25 mouse cellular contexts compared by ENCODE assay signal in the genomic region with DNA sequence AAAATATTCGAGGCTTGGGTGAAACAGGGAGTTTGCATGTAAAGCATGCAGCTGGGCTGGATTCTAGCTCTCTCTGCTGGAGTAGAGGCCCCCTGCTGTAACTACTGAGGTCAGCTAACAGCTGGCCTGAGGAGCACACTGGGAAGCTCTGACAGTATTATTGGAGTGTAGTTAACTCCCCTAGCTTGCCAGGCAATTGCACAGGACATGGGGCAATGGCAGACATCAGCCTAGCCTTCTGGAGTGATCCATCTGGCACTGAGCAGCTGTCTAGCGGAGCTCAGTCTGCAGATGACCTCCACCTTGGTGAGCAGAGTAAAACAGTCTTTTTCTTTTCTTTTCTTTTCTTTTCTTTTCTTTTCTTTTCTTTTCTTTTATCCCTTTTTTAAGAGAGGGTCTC. TPM values are rescaled to one million over a fixed set of nuclear protein-coding genes. Genes with fewer than 3 reads are reported as not detected.
DNase-seq lines count a peak whose midpoint lies in the region; ATAC-seq and TF ChIP-seq lines count a peak whose summit lies in the region.
"Had no signal": no experiment of that assay in that cellular context is flagged by ENCODE, and none has a peak within 500 bp of the region (broad histone marks: within the 10 kb centered on the region; RNA-seq: fewer than 3 reads in every experiment).

No protein-coding gene starts in this region.

- no peak overlapping the region for H3K4me2 ChIP-seq in embryonic facial prominence, embryonic 14.5 days (ENCODE audit: low read depth, low read length)
- H3K4me2 ChIP-seq in kidney, embryonic 16.5 days (replicated peaks; ENCODE audit: low read depth, low read length), result no peak overlapping the region
- H3K4me2 ChIP-seq in midbrain, postnatal 0 days (ENCODE audit: low read depth, low read length, poor library complexity, severe bottlenecking), result no peak overlapping the region
- H3K4me2 ChIP-seq: forebrain, embryonic 13.5 days; heart, embryonic 15.5 days; limb, embryonic 15.5 days; liver, embryonic 13.5 days; lung, embryonic 14.5 days; midbrain, embryonic 12.5 days; neural tube, embryonic 13.5 days had no signal

- no peaks in the 10 kb centered on the region for H3K4me1 ChIP-seq in embryonic facial prominence, embryonic 14.5 days (ENCODE audit: control insufficient read depth, insufficient read depth, low read length)
- no peaks in the 10 kb centered on the region for H3K4me1 ChIP-seq in embryonic facial prominence, embryonic 10.5 days
- H3K4me1 ChIP-seq in kidney, embryonic 16.5 days (ENCODE audit: insufficient read depth, low read length), result no peaks in the 10 kb centered on the region
- no peaks in the 10 kb centered on the region for H3K4me1 ChIP-seq in midbrain, postnatal 0 days (ENCODE audit: insufficient read depth, low read length)
- peaks cover 11% of the 10 kb centered on the region; the same call in 1 of the 2 replicates for H3K4me1 ChIP-seq in midbrain, embryonic 10.5 days
- H3K4me1 ChIP-seq: forebrain, embryonic 13.5 days; heart, embryonic 10.5 days; heart, embryonic 15.5 days; limb, embryonic 15.5 days; liver, embryonic 13.5 days; midbrain, embryonic 12.5 days; neural tube, embryonic 13.5 days had no signal

- no peak for DNase-seq in embryonic facial prominence, embryonic 14.5 days (ENCODE audit: low spot score)
- no peak for DNase-seq in embryonic facial prominence, embryonic 10.5 days (ENCODE audit: low spot score)
- DNase-seq in kidney, postnatal 25 days, result no peak
- DNase-seq in midbrain, postnatal 0 days (ENCODE audit: low spot score), result peak; percentile 59
- no peak for DNase-seq in midbrain, embryonic 10.5 days (ENCODE audit: low spot score)
- DNase-seq in adrenal gland, postnatal 10 days, result no peak
- DNase-seq: adrenal gland, postnatal 25 days; cerebellum, adult 18-20 months; gastrocnemius, postnatal 10 days; kidney, adult 9 months; kidney, postnatal 14 days; liver, embryonic 13.5 days; lung, embryonic 14.5 days; lung, postnatal 36 days; right cerebral cortex, postnatal 14 days; thymus, postnatal 4 days had no signal

- H3K9me3 ChIP-seq in embryonic facial prominence, embryonic 14.5 days (ENCODE audit: control insufficient read depth, low read length), result no peaks in the 10 kb centered on the region
- no peaks in the 10 kb centered on the region for H3K9me3 ChIP-seq in embryonic facial prominence, embryonic 10.5 days
- H3K9me3 ChIP-seq in kidney, embryonic 16.5 days (ENCODE audit: low read length), result no peaks in the 10 kb centered on the region
- H3K9me3 ChIP-seq in midbrain, postnatal 0 days (ENCODE audit: low read length), result no peaks in the 10 kb centered on the region
- H3K9me3 ChIP-seq in midbrain, embryonic 10.5 days (replicated peaks), result no peaks in the 10 kb centered on the region
- H3K9me3 ChIP-seq: forebrain, embryonic 13.5 days; heart, embryonic 10.5 days; heart, embryonic 15.5 days; limb, embryonic 15.5 days; liver, embryonic 13.5 days; midbrain, embryonic 12.5 days; neural tube, embryonic 13.5 days had no signal

- peak; percentile 14; the same call in 1 of the 2 replicates for ATAC-seq in embryonic facial prominence, embryonic 14.5 days (ENCODE audit: low read depth)
- peak; percentile 43; the same call in 1 of the 2 replicates for ATAC-seq in kidney, embryonic 16.5 days (ENCODE audit: low FRiP score, low TSS enrichment)
- peak; percentile 38; the same call in 1 of the 2 replicates for ATAC-seq in midbrain, postnatal 0 days (ENCODE audit: low FRiP score)
- ATAC-seq: CD4-positive, CD25-positive, alpha-beta regulatory T cell, adult 4 months; forebrain, embryonic 13.5 days; intestine, postnatal 0 days had no signal

- no peak overlapping the region for H3K4me3 ChIP-seq in embryonic facial prominence, embryonic 14.5 days (ENCODE audit: low read depth, low read length)
- H3K4me3 ChIP-seq in embryonic facial prominence, embryonic 10.5 days, result no peak overlapping the region
- no peak overlapping the region for H3K4me3 ChIP-seq in kidney, embryonic 16.5 days (ENCODE audit: low read length)
- no peak overlapping the region for H3K4me3 ChIP-seq in midbrain, postnatal 0 days (ENCODE audit: low read depth, low read length)
- no peak overlapping the region for H3K4me3 ChIP-seq in midbrain, embryonic 10.5 days
- H3K4me3 ChIP-seq: forebrain, embryonic 13.5 days; heart, embryonic 10.5 days; heart, embryonic 15.5 days; limb, embryonic 15.5 days; liver, embryonic 13.5 days; midbrain, embryonic 12.5 days; neural tube, embryonic 13.5 days had no signal

- WGBS in embryonic facial prominence, embryonic 14.5 days, result 25% methylated on average over 2 of the region's 2 CpGs
- WGBS in embryonic facial prominence, embryonic 10.5 days, result 43% methylated on average over 2 of the region's 2 CpGs
- 40% methylated on average over 2 of the region's 2 CpGs for WGBS in kidney, embryonic 16.5 days
- WGBS in midbrain, postnatal 0 days, result 44% methylated on average over 2 of the region's 2 CpGs
- WGBS in midbrain, embryonic 10.5 days, result 49% methylated on average over 2 of the region's 2 CpGs

- H3K27me3 ChIP-seq in embryonic facial prominence, embryonic 14.5 days (replicated peaks; ENCODE audit: control insufficient read depth, insufficient read depth, low read length), result no peaks in the 10 kb centered on the region
- no peaks in the 10 kb centered on the region for H3K27me3 ChIP-seq in embryonic facial prominence, embryonic 10.5 days (replicated peaks; ENCODE audit: low read depth, poor library complexity, severe bottlenecking)
- H3K27me3 ChIP-seq in kidney, embryonic 16.5 days (ENCODE audit: insufficient read depth, low read length), result no peaks in the 10 kb centered on the region
- H3K27me3 ChIP-seq in midbrain, postnatal 0 days (ENCODE audit: insufficient read depth, low read length), result no peaks in the 10 kb centered on the region
- H3K27me3 ChIP-seq in midbrain, embryonic 10.5 days (ENCODE audit: low read depth, poor library complexity, severe bottlenecking), result peaks cover 9% of the 10 kb centered on the region
- H3K27me3 ChIP-seq: limb, embryonic 15.5 days; liver, embryonic 13.5 days had no signal

- H3K9ac ChIP-seq in embryonic facial prominence, embryonic 14.5 days (ENCODE audit: low read depth, low read length), result no peak overlapping the region
- no peak overlapping the region for H3K9ac ChIP-seq in kidney, embryonic 16.5 days (replicated peaks; ENCODE audit: low read length)
- H3K9ac ChIP-seq in midbrain, postnatal 0 days (replicated peaks; ENCODE audit: low read length, poor library complexity, severe bottlenecking), result no peak overlapping the region
- H3K9ac ChIP-seq: forebrain, embryonic 13.5 days; heart, embryonic 15.5 days; limb, embryonic 15.5 days; liver, embryonic 13.5 days; lung, embryonic 14.5 days; midbrain, embryonic 12.5 days; neural tube, embryonic 13.5 days had no signal

- no peaks in the 10 kb centered on the region for H3K36me3 ChIP-seq in embryonic facial prominence, embryonic 14.5 days (ENCODE audit: control insufficient read depth, insufficient read depth, low read length)
- H3K36me3 ChIP-seq in embryonic facial prominence, embryonic 10.5 days (replicated peaks), result no peaks in the 10 kb centered on the region
- H3K36me3 ChIP-seq in kidney, embryonic 16.5 days (ENCODE audit: insufficient read depth, low read length), result no peaks in the 10 kb centered on the region
- H3K36me3 ChIP-seq in midbrain, postnatal 0 days (ENCODE audit: insufficient read depth, low read length), result no peaks in the 10 kb centered on the region
- no peaks in the 10 kb centered on the region for H3K36me3 ChIP-seq in midbrain, embryonic 10.5 days
- H3K36me3 ChIP-seq: heart, embryonic 10.5 days; heart, embryonic 15.5 days; limb, embryonic 15.5 days; liver, embryonic 13.5 days; midbrain, embryonic 12.5 days; neural tube, embryonic 13.5 days had no signal

- no peak for TF ChIP-seq CTCF in midbrain, postnatal 0 days (IDR thresholded peaks at IDR 0.05)

- no peak overlapping the region for H3K27ac ChIP-seq in embryonic facial prominence, embryonic 14.5 days (replicated peaks; ENCODE audit: low read depth, low read length)
- no peak overlapping the region for H3K27ac ChIP-seq in embryonic facial prominence, embryonic 10.5 days (replicated peaks)
- H3K27ac ChIP-seq in kidney, embryonic 16.5 days (ENCODE audit: low read length), result no peak overlapping the region
- no peak overlapping the region for H3K27ac ChIP-seq in midbrain, postnatal 0 days (ENCODE audit: low read depth, low read length)
- H3K27ac ChIP-seq in midbrain, embryonic 10.5 days (replicated peaks), result no peak overlapping the region
- H3K27ac ChIP-seq: forebrain, embryonic 13.5 days; heart, embryonic 10.5 days; heart, embryonic 15.5 days; limb, embryonic 15.5 days; liver, embryonic 13.5 days; midbrain, embryonic 12.5 days; neural tube, embryonic 13.5 days had no signal

RNA-seq across cellular contexts. Expression of a gene that starts 33.9 kb away (rescaled TPM):
- 27.8 and 35.2 TPM in 2 replicates for polyA plus RNA-seq in embryonic facial prominence, embryonic 14.5 days (2014; fragmentation: Nextera tagmentation; extraction: Ambion mirVana)
- polyA plus RNA-seq in embryonic facial prominence, embryonic 10.5 days (2016; fragmentation: Nextera tagmentation; extraction: Ambion mirVana), result 52.1 and 55.4 TPM in 2 replicates
- polyA plus RNA-seq in kidney, embryonic 16.5 days (2015; fragmentation: Nextera tagmentation; extraction: Ambion mirVana), result 53.2 and 58.0 TPM in 2 replicates
- 1.3 and 2.5 TPM in 2 replicates for total RNA-seq in midbrain, postnatal 0 days (2014; rRNA removed)
- polyA plus RNA-seq in midbrain, postnatal 0 days (2015; fragmentation: Nextera tagmentation; extraction: Ambion mirVana), result 1.8 and 2.2 TPM in 2 replicates
- 46.2 and 55.8 TPM in 2 replicates for polyA plus RNA-seq in midbrain, embryonic 10.5 days (2016; fragmentation: Nextera tagmentation; extraction: Ambion mirVana)
- 10 to 100 TPM in 1 of 2 experiments, 1 to 10 TPM in 1; 7.7 to 13.2 TPM for total RNA-seq in adrenal gland, postnatal 10 days (2021)
